Mouse (Mus musculus): ENCODE data around the gene Tcp1. TPM values are rescaled to one million over a fixed set of nuclear protein-coding genes. Genes with fewer than 3 reads are reported as not detected.

The Tcp1 gene
- 370 and 388 TPM in 2 replicates for polyA plus RNA-seq (2011; ENCODE audit: insufficient read length, low read depth, missing spikeins)

DNA sequence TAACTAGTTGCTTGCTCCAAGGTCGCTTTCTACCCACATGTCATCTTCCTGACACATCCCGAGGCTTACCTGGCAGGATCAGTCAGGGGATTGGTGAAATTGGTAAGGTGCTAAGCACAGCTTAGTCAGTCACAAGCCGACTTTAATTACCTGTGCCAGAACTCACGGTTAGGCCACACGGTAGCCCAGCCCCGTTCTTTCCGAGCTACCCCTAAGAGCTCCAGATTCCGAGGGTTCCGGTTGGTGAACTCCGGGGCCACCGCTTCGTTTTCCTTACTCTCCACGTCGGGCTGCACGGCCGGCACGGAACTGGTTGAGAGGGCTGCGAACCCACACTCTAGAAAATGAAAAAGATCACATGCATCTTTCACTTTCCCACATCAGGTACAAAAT lies at the start of gene Tcp1:
Gene Tcp1 (plus strand): TSS at position 214 of the 393 bp plus-strand sequence.
- Histone ChIP-seq H3K4me3 (ENCODE audit: insufficient read depth, low read length) (peak within 1 kb of the TSS; percentile 99), H3K4me1 (ENCODE audit: control insufficient read depth, insufficient read depth, low read length) (no peaks in the 10 kb centered on the region), H3K27ac (ENCODE audit: insufficient read depth, low read length) (peak within 1 kb of the TSS; percentile 80)
- no peak for TF ChIP-seq POLR2A (IDR thresholded peaks at IDR 0.05; ENCODE audit: low read depth, low read length)
- TF ChIP-seq CTCF (IDR thresholded peaks at IDR 0.05; ENCODE audit: borderline replicate concordance, insufficient read depth, low read length): no peak

DNA sequence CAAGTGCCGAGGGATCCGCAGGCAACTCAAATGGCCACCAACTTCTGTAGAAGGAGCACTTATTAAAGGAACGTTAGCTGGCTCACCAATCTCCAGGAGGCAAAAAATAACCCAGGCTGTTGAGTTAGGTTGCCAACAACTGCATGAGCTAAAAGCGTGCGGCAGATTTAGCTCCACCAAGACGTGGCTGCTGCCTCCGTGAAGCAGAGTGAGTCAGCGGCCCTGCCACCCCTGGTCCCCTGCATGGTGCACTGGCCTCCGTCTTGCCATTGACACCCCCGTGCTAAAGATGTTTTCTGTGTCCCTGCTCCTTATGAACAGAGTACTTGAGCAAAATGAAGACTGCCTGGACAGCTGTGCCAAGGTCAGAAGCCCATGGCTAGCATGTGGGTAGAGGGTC lies 48.6 kb upstream of the Tcp1 start:
- Histone ChIP-seq H3K4me3 (ENCODE audit: insufficient read depth, low read length) (no peak overlapping the region), H3K27ac (ENCODE audit: insufficient read depth, low read length) (no peak overlapping the region), H3K4me1 (ENCODE audit: control insufficient read depth, insufficient read depth, low read length) (no peaks in the 10 kb centered on the region)
- no peak for TF ChIP-seq CTCF (IDR thresholded peaks at IDR 0.05; ENCODE audit: borderline replicate concordance, insufficient read depth, low read length)

- TF ChIP-seq CTCF (IDR thresholded peaks at IDR 0.05; ENCODE audit: borderline replicate concordance, insufficient read depth, low read length) (no peak), POLR2A (IDR thresholded peaks at IDR 0.05; ENCODE audit: low read depth, low read length) (no peak)
- Histone ChIP-seq H3K27ac (ENCODE audit: insufficient read depth, low read length) (no peak within 1 kb of the TSS), H3K4me3 (ENCODE audit: insufficient read depth, low read length) (no peak within 1 kb of the TSS), H3K4me1 (ENCODE audit: control insufficient read depth, insufficient read depth, low read length) (no peaks in the 10 kb centered on the region)
Measured at GRCm38 (mm10) chr17:12868043-12868442, 47.5 kb upstream of the Tcp1 start, which contains the start of gene Mas1. Gene Mas1, minus strand, starts transcription at chr17:12868143.

GRCm38 (mm10) chr17:12868640-12869039 lies 46.9 kb upstream of the Tcp1 start:
- H3K4me1 ChIP-seq (ENCODE audit: control insufficient read depth, insufficient read depth, low read length): no peaks in the 10 kb centered on the region
- no peak for TF ChIP-seq POLR2A (IDR thresholded peaks at IDR 0.05; ENCODE audit: low read depth, low read length)
- no peak for TF ChIP-seq CTCF (IDR thresholded peaks at IDR 0.05; ENCODE audit: borderline replicate concordance, insufficient read depth, low read length)
- H3K4me3 ChIP-seq (ENCODE audit: insufficient read depth, low read length): no peak overlapping the region
- no peak overlapping the region for H3K27ac ChIP-seq (ENCODE audit: insufficient read depth, low read length)

GRCm38 (mm10) chr17:12872275-12873028 lies 43.0 kb upstream of the Tcp1 start:
- no peaks in the 10 kb centered on the region for H3K4me1 ChIP-seq (ENCODE audit: control insufficient read depth, insufficient read depth, low read length)
- no peak overlapping the region for H3K27ac ChIP-seq (ENCODE audit: insufficient read depth, low read length)
- H3K4me3 ChIP-seq (ENCODE audit: insufficient read depth, low read length): no peak overlapping the region
- TF ChIP-seq CTCF (IDR thresholded peaks at IDR 0.05; ENCODE audit: borderline replicate concordance, insufficient read depth, low read length) (no peak), POLR2A (IDR thresholded peaks at IDR 0.05; ENCODE audit: low read depth, low read length) (no peak)

- Histone ChIP-seq H3K4me1 (ENCODE audit: control insufficient read depth, insufficient read depth, low read length) (no peaks in the 10 kb centered on the region), H3K27ac (ENCODE audit: insufficient read depth, low read length) (no peak within 1 kb of the TSS), H3K4me3 (ENCODE audit: insufficient read depth, low read length) (no peak within 1 kb of the TSS)
- no peak for TF ChIP-seq CTCF (IDR thresholded peaks at IDR 0.05; ENCODE audit: borderline replicate concordance, insufficient read depth, low read length)
- no peak for TF ChIP-seq POLR2A (IDR thresholded peaks at IDR 0.05; ENCODE audit: low read depth, low read length)
Measured at GRCm38 (mm10) chr17:12875734-12876133, 39.8 kb upstream of the Tcp1 start, which contains the start of gene Mrgprh. Gene Mrgprh, plus strand, starts transcription at chr17:12876034.

DNA sequence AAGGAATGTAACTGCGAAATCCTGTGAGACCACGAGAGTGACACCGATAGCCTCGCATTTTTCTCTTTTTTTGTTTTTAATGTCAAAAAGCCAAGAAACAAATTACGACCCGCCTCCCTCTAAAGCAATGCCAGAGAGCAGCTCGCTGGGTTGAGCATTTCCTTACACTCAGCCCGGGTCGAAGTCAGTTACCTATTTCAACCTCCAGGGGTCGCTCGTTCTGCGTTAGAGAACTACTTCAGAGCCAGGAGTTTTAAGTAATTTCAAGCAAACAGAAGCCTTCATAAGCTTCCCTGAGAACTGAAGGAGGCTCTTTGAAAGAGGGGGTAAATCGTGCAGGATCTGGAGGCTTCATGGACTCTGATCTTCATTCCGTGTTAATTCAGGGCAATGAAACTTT lies 35.3 kb upstream of the Tcp1 start:
- Histone ChIP-seq H3K27ac (ENCODE audit: insufficient read depth, low read length) (no peak overlapping the region), H3K4me1 (ENCODE audit: control insufficient read depth, insufficient read depth, low read length) (no peaks in the 10 kb centered on the region), H3K4me3 (ENCODE audit: insufficient read depth, low read length) (no peak overlapping the region)
- TF ChIP-seq CTCF (IDR thresholded peaks at IDR 0.05; ENCODE audit: borderline replicate concordance, insufficient read depth, low read length) (no peak), POLR2A (IDR thresholded peaks at IDR 0.05; ENCODE audit: low read depth, low read length) (no peak)

DNA sequence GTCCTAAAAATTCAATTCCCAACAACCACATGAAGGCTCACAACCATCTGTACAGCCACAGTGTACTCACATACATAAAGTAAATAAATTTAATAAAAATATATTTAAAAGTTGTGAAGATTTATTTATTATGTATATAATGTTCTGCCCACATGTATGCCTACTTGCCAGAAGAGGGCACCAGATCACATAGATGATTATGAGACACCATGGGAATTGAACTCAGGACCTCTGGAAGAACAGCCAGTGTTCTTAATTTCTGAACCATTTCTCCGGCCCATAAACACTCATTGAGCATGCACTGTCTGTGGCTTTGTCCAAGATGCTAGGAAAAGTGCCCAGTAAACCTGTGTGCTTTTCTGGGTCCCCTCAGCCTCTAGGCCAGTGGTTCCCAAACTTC lies 34.3 kb upstream of the Tcp1 start:
- Histone ChIP-seq H3K4me1 (ENCODE audit: control insufficient read depth, insufficient read depth, low read length) (no peaks in the 10 kb centered on the region), H3K4me3 (ENCODE audit: insufficient read depth, low read length) (no peak overlapping the region), H3K27ac (ENCODE audit: insufficient read depth, low read length) (no peak overlapping the region)
- no peak for TF ChIP-seq CTCF (IDR thresholded peaks at IDR 0.05; ENCODE audit: borderline replicate concordance, insufficient read depth, low read length)
- TF ChIP-seq POLR2A (IDR thresholded peaks at IDR 0.05; ENCODE audit: low read depth, low read length): no peak

DNA sequence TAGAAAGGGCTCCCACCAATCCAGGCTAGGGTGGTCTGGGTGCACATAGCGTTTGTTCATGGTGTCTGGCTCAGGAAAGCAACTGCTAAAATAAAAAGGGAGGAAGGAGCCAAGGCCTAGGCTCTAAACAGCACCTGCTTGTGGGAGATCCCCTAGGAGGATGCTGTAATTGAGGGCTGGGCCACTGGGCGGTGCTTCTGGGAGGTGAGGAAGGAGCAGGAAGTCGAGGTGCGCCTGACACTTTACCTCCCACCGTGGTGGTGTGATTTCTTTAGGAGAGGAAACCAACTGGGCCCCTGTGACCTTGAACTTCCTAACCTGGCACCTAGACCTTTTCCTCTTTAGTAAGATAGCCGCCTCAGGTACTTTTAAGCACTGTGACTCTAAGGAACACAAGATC lies 28.9 kb upstream of the Tcp1 start:
- no peak overlapping the region for H3K4me3 ChIP-seq (ENCODE audit: insufficient read depth, low read length)
- TF ChIP-seq POLR2A (IDR thresholded peaks at IDR 0.05; ENCODE audit: low read depth, low read length): no peak
- TF ChIP-seq CTCF (IDR thresholded peaks at IDR 0.05; ENCODE audit: borderline replicate concordance, insufficient read depth, low read length): no peak
- H3K4me1 ChIP-seq (ENCODE audit: control insufficient read depth, insufficient read depth, low read length): no peaks in the 10 kb centered on the region
- no peak overlapping the region for H3K27ac ChIP-seq (ENCODE audit: insufficient read depth, low read length)

GRCm38 (mm10) chr17:12887021-12887775 lies 28.3 kb upstream of the Tcp1 start:
- no peak for TF ChIP-seq POLR2A (IDR thresholded peaks at IDR 0.05; ENCODE audit: low read depth, low read length)
- no peak for TF ChIP-seq CTCF (IDR thresholded peaks at IDR 0.05; ENCODE audit: borderline replicate concordance, insufficient read depth, low read length)
- Histone ChIP-seq H3K27ac (ENCODE audit: insufficient read depth, low read length) (no peak overlapping the region), H3K4me1 (ENCODE audit: control insufficient read depth, insufficient read depth, low read length) (no peaks in the 10 kb centered on the region), H3K4me3 (ENCODE audit: insufficient read depth, low read length) (no peak overlapping the region)

Data from embryonic fibroblast, embryonic 13.5 days (primary cell).